Mouse (Mus musculus): ENCODE results near the gene Ss18l1.

The Ss18l1 gene

GRCm38 (mm10) chr2:180071671-180072070 lies 29.4 kb downstream of the Ss18l1 start:
- in situ Hi-C loops (cut with MboI; ENCODE audit: low pct_unique_long_range_greater_than_20kb in 1 of 2, low sequenced_read_pairs in 2 of 2, unreplicated experiment in 1 of 2) = no loop called here

GRCm38 (mm10) chr2:180072886-180073285 lies 30.6 kb downstream of the Ss18l1 start:
- in situ Hi-C loops (cut with MboI; ENCODE audit: low pct_unique_long_range_greater_than_20kb in 1 of 2, low sequenced_read_pairs in 2 of 2, unreplicated experiment in 1 of 2) = no loop called here

- in situ Hi-C loops (cut with MboI; ENCODE audit: low pct_unique_long_range_greater_than_20kb in 1 of 2, low sequenced_read_pairs in 2 of 2, unreplicated experiment in 1 of 2) = no loop called here
These were observed 35.3 kb downstream of the Ss18l1 start for GRCm38 (mm10) chr2:180077622-180078021.

GRCm38 (mm10) chr2:180080680-180081079 lies 38.4 kb downstream of the Ss18l1 start:
- in situ Hi-C loops (cut with MboI; ENCODE audit: low pct_unique_long_range_greater_than_20kb in 1 of 2, low sequenced_read_pairs in 2 of 2, unreplicated experiment in 1 of 2) = no loop called here

GRCm38 (mm10) chr2:180083063-180083462 lies 40.8 kb downstream of the Ss18l1 start:
- in situ Hi-C loops (cut with MboI; ENCODE audit: low pct_unique_long_range_greater_than_20kb in 1 of 2, low sequenced_read_pairs in 2 of 2, unreplicated experiment in 1 of 2) = no loop called here

GRCm38 (mm10) chr2:180084565-180084964 lies 42.3 kb downstream of the Ss18l1 start:
- in situ Hi-C loops (cut with MboI; ENCODE audit: low pct_unique_long_range_greater_than_20kb in 1 of 2, low sequenced_read_pairs in 2 of 2, unreplicated experiment in 1 of 2) = no loop called here

- in situ Hi-C loops (cut with MboI; ENCODE audit: low pct_unique_long_range_greater_than_20kb in 1 of 2, low sequenced_read_pairs in 2 of 2, unreplicated experiment in 1 of 2) = no loop called here
These were observed 43.8 kb downstream of the Ss18l1 start for GRCm38 (mm10) chr2:180085926-180086636.

GRCm38 (mm10) chr2:180086637-180087027 lies 44.3 kb downstream of the Ss18l1 start:
- in situ Hi-C loops (cut with MboI; ENCODE audit: low pct_unique_long_range_greater_than_20kb in 1 of 2, low sequenced_read_pairs in 2 of 2, unreplicated experiment in 1 of 2) = no loop called here

GRCm38 (mm10) chr2:180087472-180087871 lies 45.2 kb downstream of the Ss18l1 start:
- in situ Hi-C loops (cut with MboI; ENCODE audit: low pct_unique_long_range_greater_than_20kb in 1 of 2, low sequenced_read_pairs in 2 of 2, unreplicated experiment in 1 of 2) = no loop called here

GRCm38 (mm10) chr2:180090285-180090684 lies 48.0 kb downstream of the Ss18l1 start:
- in situ Hi-C loops (cut with MboI; ENCODE audit: low pct_unique_long_range_greater_than_20kb in 1 of 2, low sequenced_read_pairs in 2 of 2, unreplicated experiment in 1 of 2) = no loop called here

GRCm38 (mm10) chr2:180095711-180096110 lies 53.4 kb downstream of the Ss18l1 start:
- in situ Hi-C loops (cut with MboI; ENCODE audit: low pct_unique_long_range_greater_than_20kb in 1 of 2, low sequenced_read_pairs in 2 of 2, unreplicated experiment in 1 of 2) = no loop called here

GRCm38 (mm10) chr2:180097585-180097984 lies 55.3 kb downstream of the Ss18l1 start:
- in situ Hi-C loops (cut with MboI; ENCODE audit: low pct_unique_long_range_greater_than_20kb in 1 of 2, low sequenced_read_pairs in 2 of 2, unreplicated experiment in 1 of 2) = no loop called here

- in situ Hi-C loops (cut with MboI; ENCODE audit: low pct_unique_long_range_greater_than_20kb in 1 of 2, low sequenced_read_pairs in 2 of 2, unreplicated experiment in 1 of 2) = no loop called here
These were observed 55.9 kb downstream of the Ss18l1 start for GRCm38 (mm10) chr2:180098167-180098566.

- in situ Hi-C loops (cut with MboI; ENCODE audit: low pct_unique_long_range_greater_than_20kb in 1 of 2, low sequenced_read_pairs in 2 of 2, unreplicated experiment in 1 of 2) = no loop called here
These were observed 57.2 kb downstream of the Ss18l1 start for GRCm38 (mm10) chr2:180099529-180099928.

GRCm38 (mm10) chr2:180103151-180103977 lies 61.1 kb downstream of the Ss18l1 start:
- in situ Hi-C loops (cut with MboI; ENCODE audit: low pct_unique_long_range_greater_than_20kb in 1 of 2, low sequenced_read_pairs in 2 of 2, unreplicated experiment in 1 of 2) = no loop called here

- in situ Hi-C loops (cut with MboI; ENCODE audit: low pct_unique_long_range_greater_than_20kb in 1 of 2, low sequenced_read_pairs in 2 of 2, unreplicated experiment in 1 of 2) = no loop called here
These were observed 61.8 kb downstream of the Ss18l1 start, which contains the start of gene Hrh3 for GRCm38 (mm10) chr2:180103978-180104658. Gene Hrh3 (minus strand): TSS chr2:180104488.

- in situ Hi-C loops (cut with MboI; ENCODE audit: low pct_unique_long_range_greater_than_20kb in 1 of 2, low sequenced_read_pairs in 2 of 2, unreplicated experiment in 1 of 2) = no loop called here
These were observed 62.5 kb downstream of the Ss18l1 start for GRCm38 (mm10) chr2:180104659-180105377.

GRCm38 (mm10) chr2:180105441-180106190 lies 63.3 kb downstream of the Ss18l1 start:
- in situ Hi-C loops (cut with MboI; ENCODE audit: low pct_unique_long_range_greater_than_20kb in 1 of 2, low sequenced_read_pairs in 2 of 2, unreplicated experiment in 1 of 2) = no loop called here
